Mouse (Mus musculus) liver, embryonic 14.5 days (tissue): Measurements from ENCODE around the gene Hspa1a.
"Not testable (repeated sequence)": the region's sequence is repeated elsewhere in the genome, so short reads cannot be mapped to it uniquely, and the experiment has no call there.

Experiments used
- CTCF ChIP-seq: IDR thresholded peaks from 2 replicates; pipeline ENCODE4 v1.5.1; 2016; ENCODE audit warnings: antibody characterized with exemption, low read depth, control low read depth
- EP300 ChIP-seq: IDR thresholded peaks from 2 replicates; pipeline ENCODE4 v1.6.1; 2016; ENCODE audit warnings: antibody characterized with exemption, low read depth

DNA sequence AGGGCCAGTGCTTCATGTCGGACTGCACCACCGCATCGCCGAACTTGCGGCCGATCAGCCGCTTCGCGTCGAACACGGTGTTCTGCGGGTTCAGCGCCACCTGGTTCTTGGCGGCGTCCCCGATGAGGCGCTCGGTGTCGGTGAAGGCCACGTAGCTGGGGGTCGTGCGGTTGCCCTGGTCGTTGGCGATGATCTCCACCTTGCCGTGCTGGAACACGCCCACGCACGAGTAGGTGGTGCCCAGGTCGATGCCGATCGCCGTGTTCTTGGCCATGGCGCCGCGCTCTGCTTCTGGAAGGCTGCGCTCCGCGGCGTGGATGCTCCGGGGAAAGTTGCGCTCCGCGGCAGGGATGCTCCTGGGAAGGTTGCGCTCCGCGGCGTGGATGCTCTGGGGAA is 13.2 kb downstream of the Hspa1a start:
- TF ChIP-seq CTCF, EP300: not testable (repeated sequence)
